Mouse (Mus musculus) neutrophil, adult 59 days (primary cell): ENCODE data around the gene Dusp3. TPM values are rescaled to one million over a fixed set of nuclear protein-coding genes. Genes with fewer than 3 reads are reported as not detected.

Experiments used
- total RNA-seq, 2 experiments: library from RNA; stranded (reverse); gene quantifications; 1 replicate in 1 of 2; 2 replicates in 1 of 2; pipeline ENCODE4 v1.2.4; 2023

Gene Dusp3
- total RNA-seq = 10 to 100 TPM; 23.8 to 37.4 TPM

DNA sequence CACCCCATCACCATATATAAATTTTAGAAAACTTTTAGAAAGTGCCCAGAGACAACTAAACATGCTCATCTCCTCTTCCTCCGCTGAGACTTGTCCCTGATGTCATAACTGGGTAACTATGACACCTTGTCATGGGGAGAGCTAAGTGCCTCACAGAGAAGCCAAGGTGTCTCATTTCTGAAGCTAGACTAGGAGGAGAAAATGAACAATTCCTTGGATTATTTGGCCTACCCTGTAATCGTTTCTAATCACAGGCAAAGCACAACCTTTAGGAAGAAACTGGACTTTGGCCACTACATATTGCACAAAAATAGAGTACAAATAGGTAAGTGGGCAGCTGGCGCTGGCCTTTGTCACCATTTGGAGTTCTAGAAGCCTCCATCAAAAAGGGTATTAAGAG is at the start of gene Dusp3:
TSS of gene Dusp3 (minus strand) at position 101 of the 400 bp plus-strand sequence.

DNA sequence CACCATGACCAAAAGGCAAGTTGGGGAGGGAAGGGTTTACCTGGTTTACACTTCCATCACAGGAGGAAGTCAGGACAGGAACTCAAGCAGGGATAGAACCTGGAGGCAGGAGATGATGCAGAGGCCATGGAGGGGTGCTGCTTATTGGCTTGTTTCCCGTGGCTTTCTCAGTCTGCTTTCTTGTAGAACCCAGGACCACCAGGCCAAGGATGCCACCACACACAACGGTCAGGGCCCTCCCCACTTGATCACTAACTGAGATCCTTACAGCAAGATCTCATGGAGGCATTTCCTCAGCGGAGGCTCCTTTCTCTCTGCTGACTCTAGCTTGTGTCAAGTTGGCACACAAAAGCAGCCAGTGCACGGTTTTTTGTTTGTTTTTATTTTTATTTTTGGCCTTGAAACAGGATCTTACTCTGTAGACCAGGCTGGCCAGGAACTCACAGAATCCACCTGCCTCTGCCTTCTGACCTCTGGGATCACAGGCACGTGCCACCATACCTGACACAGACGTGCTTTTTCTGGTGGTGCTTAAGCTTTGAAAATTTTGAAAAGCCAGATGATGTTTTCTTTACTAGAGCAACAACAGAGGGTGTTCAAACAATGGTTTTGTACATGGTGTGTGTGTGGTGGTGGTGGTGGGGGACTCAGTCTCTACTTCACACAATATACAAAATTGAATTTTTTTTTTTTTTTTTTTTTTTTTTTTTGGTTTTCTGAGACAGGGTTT is 41.4 kb upstream of the Dusp3 start, which contains the start of gene Mpp3:
TSS of gene Mpp3 (minus strand) at position 375 of the 730 bp plus-strand sequence.

DNA sequence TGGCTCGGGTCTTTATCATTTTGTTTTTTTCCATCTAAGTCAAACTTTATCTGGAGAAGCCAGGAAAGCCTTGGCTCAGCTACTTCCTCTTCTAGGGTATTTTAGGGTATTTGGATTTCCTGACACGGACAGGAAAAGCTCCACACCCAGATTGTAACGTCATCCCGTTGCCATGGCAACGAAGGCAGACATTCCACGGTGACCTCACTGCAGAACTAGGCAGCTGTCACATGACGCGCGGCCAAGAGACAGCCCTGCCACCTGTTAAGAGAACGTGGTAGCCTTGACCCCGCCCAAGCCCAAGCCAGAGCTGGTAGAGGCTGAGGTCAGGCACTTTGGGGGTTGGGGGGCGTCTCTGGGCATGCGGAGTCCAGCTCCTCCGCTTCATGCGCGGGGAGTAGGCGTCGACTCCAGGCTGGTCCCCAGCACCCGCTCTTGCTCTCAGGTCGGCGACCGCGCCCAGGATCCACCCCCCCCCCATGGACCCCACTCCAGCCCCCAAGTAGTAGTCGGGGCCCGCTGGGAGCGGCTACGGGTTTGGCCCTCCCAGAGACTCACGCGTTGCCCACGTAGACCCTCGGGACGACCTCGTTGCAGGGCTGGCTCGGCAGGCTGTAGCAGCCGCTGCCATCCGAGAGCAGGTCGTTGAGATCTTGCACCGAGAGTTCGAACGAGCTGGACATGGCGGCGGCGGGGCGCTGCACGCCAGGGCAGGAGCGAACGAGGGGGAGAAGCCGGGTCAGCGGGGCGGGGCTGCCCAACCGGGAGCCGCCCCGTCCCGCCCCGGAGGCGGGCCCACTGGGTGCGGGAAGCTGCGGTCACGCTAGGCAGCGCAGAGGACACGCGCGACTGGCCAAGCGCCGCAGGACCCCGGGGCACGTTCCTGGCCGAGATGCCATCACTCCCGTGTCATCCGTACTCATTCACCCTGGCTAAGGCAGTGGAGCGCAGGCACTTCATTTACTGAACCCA is 2.5 kb downstream of the Dusp3 start, which contains the start of gene Cfap97d1:
TSS of gene Cfap97d1 (plus strand) at position 226 of the 972 bp plus-strand sequence.

DNA sequence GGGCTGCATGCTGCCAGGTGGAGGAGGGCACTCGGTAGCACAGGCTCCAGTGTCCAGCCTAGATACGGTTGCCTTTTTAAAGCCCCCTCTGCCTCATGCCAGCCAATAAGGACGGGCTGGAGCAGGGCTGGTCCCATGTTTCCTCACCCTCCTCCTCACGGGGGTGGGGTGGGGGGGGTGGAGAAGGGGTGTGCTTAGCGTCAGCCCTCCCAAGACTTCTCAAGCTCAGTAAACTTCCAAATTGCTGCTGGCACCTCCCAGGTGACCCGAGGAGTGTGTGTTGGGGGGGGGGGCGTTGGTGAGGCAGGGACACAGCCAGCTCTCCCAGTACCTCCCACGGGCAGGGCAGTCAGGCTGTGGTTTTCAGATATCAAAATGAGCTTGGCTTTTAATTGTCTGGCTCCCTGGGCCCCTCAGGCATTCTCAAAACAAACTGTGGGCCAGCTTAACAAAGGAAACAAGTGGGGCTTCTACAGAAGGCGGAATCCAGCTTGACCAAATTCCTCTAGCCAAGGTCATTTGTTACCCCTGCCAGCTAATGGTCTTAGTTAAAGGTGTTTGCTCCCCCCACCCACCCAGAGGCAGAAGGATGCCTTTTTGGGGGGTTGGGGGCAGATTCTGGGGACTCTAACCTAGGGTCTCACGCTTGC is 19.7 kb downstream of the Dusp3 start, which contains the start of gene Sost:
TSS of gene Sost (minus strand) at position 51 of the 650 bp plus-strand sequence.

Other genes starting within 250 kb of the Dusp3 start
- not detected for gene Etv4, start 201.6 kb downstream of the Dusp3 start, total RNA-seq
- gene Meox1, start 92.6 kb downstream of the Dusp3 start, total RNA-seq = under 1 TPM in 1 of 2 experiments, not detected in 1; 0.26 TPM
- gene Sost, start 20.0 kb downstream of the Dusp3 start, total RNA-seq = not detected
- gene Cfap97d1, start 2.7 kb downstream of the Dusp3 start, total RNA-seq = not detected
- gene Mpp3, start 41.4 kb upstream of the Dusp3 start, total RNA-seq = under 1 TPM in 1 of 2 experiments, not detected in 1; 0.22 TPM
- gene Cd300lg, start 54.5 kb upstream of the Dusp3 start, total RNA-seq = 10 to 100 TPM; 16.6 to 25.3 TPM
- 1 to 10 TPM in 1 of 2 experiments, under 1 TPM in 1; 0.29 to 1.9 TPM for gene Mpp2, start 101.5 kb upstream of the Dusp3 start, total RNA-seq
- not detected for gene Ppy, start 114.3 kb upstream of the Dusp3 start, total RNA-seq
- gene Pyy, start 120.8 kb upstream of the Dusp3 start, total RNA-seq = not detected
- gene Nags, start 158.5 kb upstream of the Dusp3 start, total RNA-seq = under 1 TPM; 0.18 to 0.20 TPM
- gene Tmem101, start 169.4 kb upstream of the Dusp3 start, total RNA-seq = 10 to 100 TPM in 1 of 2 experiments, 1 to 10 TPM in 1; 7.4 to 12.2 TPM
- gene Lsm12, start 198.3 kb upstream of the Dusp3 start, total RNA-seq = 10 to 100 TPM; 33.8 to 37.9 TPM
- 10 to 100 TPM; 16.8 to 25.2 TPM for gene G6pc3, start 202.6 kb upstream of the Dusp3 start, total RNA-seq
- gene Hdac5, start 243.2 kb upstream of the Dusp3 start, total RNA-seq = 100 to 1,000 TPM; 112 to 127 TPM